In genomic region chr4:129502901-129503444, GRCm38 (mm10) we compare ENCODE assay signal across 16 mouse cellular contexts. TPM values are rescaled to one million over a fixed set of nuclear protein-coding genes. Genes with fewer than 3 reads are reported as not detected.
DNase-seq lines count a peak whose midpoint lies in the region; ATAC-seq and TF ChIP-seq lines count a peak whose summit lies in the region.
"Had no signal": no experiment of that assay in that cellular context is flagged by ENCODE, and none has a peak within 500 bp of the region (broad histone marks: within the 10 kb centered on the region; RNA-seq: fewer than 3 reads in every experiment).

No protein-coding gene starts in this region.

- no peaks in the 10 kb centered on the region for H3K36me3 ChIP-seq in heart, embryonic 13.5 days
- no peaks in the 10 kb centered on the region for H3K36me3 ChIP-seq in lung, embryonic 14.5 days (ENCODE audit: insufficient read depth)
- no peaks in the 10 kb centered on the region for H3K36me3 ChIP-seq in small intestine, adult 2 months (ENCODE audit: control insufficient read depth, insufficient read depth, low read length)
- H3K36me3 ChIP-seq: embryonic facial prominence, embryonic 12.5 days; hindbrain, embryonic 13.5 days had no signal

- no peak for TF ChIP-seq CTCF in lung, embryonic 14.5 days (IDR thresholded peaks at IDR 0.05; ENCODE audit: low read depth)
- TF ChIP-seq CTCF in small intestine, adult 2 months (IDR thresholded peaks at IDR 0.05; ENCODE audit: extremely low read depth, insufficient read length, insufficient replicate concordance, low read depth, low read length): no peak

- H3K9ac ChIP-seq in heart, embryonic 13.5 days: peak overlapping the region; percentile 58
- no peak overlapping the region for H3K9ac ChIP-seq in lung, embryonic 14.5 days
- H3K9ac ChIP-seq: embryonic facial prominence, embryonic 12.5 days; forebrain, embryonic 13.5 days; hindbrain, embryonic 13.5 days had no signal

- H3K4me3 ChIP-seq in heart, embryonic 13.5 days: no peak overlapping the region
- H3K4me3 ChIP-seq in lung, embryonic 14.5 days (ENCODE audit: low read depth, low read length): no peak overlapping the region
- peak overlapping the region; percentile 9 for H3K4me3 ChIP-seq in small intestine, adult 2 months (ENCODE audit: low read depth, low read length)
- H3K4me3 ChIP-seq: embryonic facial prominence, embryonic 12.5 days; forebrain, embryonic 13.5 days; hindbrain, embryonic 13.5 days had no signal

- peaks cover 58% of the 10 kb centered on the region for H3K4me1 ChIP-seq in heart, embryonic 13.5 days
- H3K4me1 ChIP-seq in lung, embryonic 14.5 days (ENCODE audit: insufficient read depth): no peaks in the 10 kb centered on the region
- peaks cover 27% of the 10 kb centered on the region for H3K4me1 ChIP-seq in small intestine, adult 2 months (ENCODE audit: control insufficient read depth, insufficient read depth, insufficient read length, low read length)

- no peaks in the 10 kb centered on the region for H3K9me3 ChIP-seq in heart, embryonic 13.5 days
- H3K9me3 ChIP-seq in lung, embryonic 14.5 days (ENCODE audit: low read depth, low read length): no peaks in the 10 kb centered on the region
- H3K9me3 ChIP-seq: embryonic facial prominence, embryonic 12.5 days; forebrain, embryonic 13.5 days; hindbrain, embryonic 13.5 days had no signal

- peak overlapping the region; percentile 53 for H3K27ac ChIP-seq in heart, embryonic 13.5 days (replicated peaks)
- no peak overlapping the region for H3K27ac ChIP-seq in lung, embryonic 14.5 days (ENCODE audit: low read depth)
- peak overlapping the region; percentile 93 for H3K27ac ChIP-seq in small intestine, adult 2 months (ENCODE audit: insufficient read depth, low read depth, low read length)
- H3K27ac ChIP-seq: embryonic facial prominence, embryonic 12.5 days; forebrain, embryonic 13.5 days; hindbrain, embryonic 13.5 days had no signal

- no peak overlapping the region for H3K4me2 ChIP-seq in heart, embryonic 13.5 days
- H3K4me2 ChIP-seq in lung, embryonic 14.5 days: no peak overlapping the region
- H3K4me2 ChIP-seq: embryonic facial prominence, embryonic 12.5 days; forebrain, embryonic 13.5 days; hindbrain, embryonic 13.5 days had no signal

- 58% methylated on average over 11 of the region's 11 CpGs for WGBS in heart, embryonic 13.5 days
- WGBS in lung, embryonic 14.5 days: 55% methylated on average over 11 of the region's 11 CpGs
- WGBS in small intestine, adult 2 months: 37% methylated on average over 11 of the region's 11 CpGs

- no peak for TF ChIP-seq POLR2A in small intestine, adult 2 months (IDR thresholded peaks at IDR 0.05; ENCODE audit: low read depth, low read length)

- no peaks in the 10 kb centered on the region for H3K27me3 ChIP-seq in heart, embryonic 13.5 days (replicated peaks)
- H3K27me3 ChIP-seq in lung, embryonic 14.5 days (ENCODE audit: insufficient read depth, low read length): no peaks in the 10 kb centered on the region
- H3K27me3 ChIP-seq in small intestine, adult 2 months (ENCODE audit: control insufficient read depth, insufficient read depth, low read length): no peaks in the 10 kb centered on the region
- H3K27me3 ChIP-seq: CH12.LX; embryonic facial prominence, embryonic 12.5 days had no signal

- ATAC-seq in heart, embryonic 13.5 days (ENCODE audit: extremely low read depth, insufficient number of reproducible peaks, low FRiP score, low TSS enrichment): no peak
- no peak for ATAC-seq in lung, embryonic 14.5 days (ENCODE audit: insufficient read depth)
- ATAC-seq: forebrain, embryonic 13.5 days had no signal

- no peak for DNase-seq in heart, adult 9 months (ENCODE audit: low spot score in 2 of 2)
- peak; percentile 62 for DNase-seq in lung, embryonic 14.5 days
- no peak for DNase-seq in lung, postnatal 36 days
- peak; percentile 27 for DNase-seq in NIH3T3 (ENCODE audit: low read depth)
- DNase-seq in urinary bladder, postnatal 14 days (ENCODE audit: low spot score): no peak
- no peak for DNase-seq in neural tube, embryonic 10.5 days (ENCODE audit: extremely low spot score, low spot score)
- DNase-seq: cerebellum, adult 2 months; gastrocnemius, postnatal 10 days; midbrain, embryonic 14.5 days; thymus, postnatal 36 days had no signal

RNA-seq across cellular contexts. Expression of gene Marcksl1, which starts 10.4 kb away (rescaled TPM):
- 383 and 399 TPM in 2 replicates for polyA plus RNA-seq in heart, embryonic 13.5 days (2015; fragmentation: Nextera tagmentation; extraction: Ambion mirVana)
- 799 and 847 TPM in 2 replicates for polyA plus RNA-seq in lung, embryonic 14.5 days (2014; fragmentation: Nextera tagmentation; extraction: Ambion mirVana)
- polyA plus RNA-seq in small intestine, adult 2 months (2012; rRNA removed): 7.7 and 37.3 TPM in 2 replicates

RNA-seq across cellular contexts. Expression of gene Fam229a, which starts 12.0 kb away (rescaled TPM):
- polyA plus RNA-seq in heart, embryonic 13.5 days (2015; fragmentation: Nextera tagmentation; extraction: Ambion mirVana): not detected in 2 replicates
- polyA plus RNA-seq in lung, embryonic 14.5 days (2014; fragmentation: Nextera tagmentation; extraction: Ambion mirVana): not detected in 2 replicates
- polyA plus RNA-seq in small intestine, adult 2 months (2012; rRNA removed): not detected in 2 replicates
- polyA plus RNA-seq: forebrain, embryonic 13.5 days; hindbrain, embryonic 13.5 days; midbrain, embryonic 14.5 days had no signal

RNA-seq across cellular contexts. Expression of gene Tssk3, which starts 12.2 kb away (rescaled TPM):
- not detected in 2 replicates for polyA plus RNA-seq in heart, embryonic 13.5 days (2015; fragmentation: Nextera tagmentation; extraction: Ambion mirVana)
- not detected in 2 replicates for polyA plus RNA-seq in lung, embryonic 14.5 days (2014; fragmentation: Nextera tagmentation; extraction: Ambion mirVana)
- not detected in 2 replicates for polyA plus RNA-seq in small intestine, adult 2 months (2012; rRNA removed)
- polyA plus RNA-seq: embryonic facial prominence, embryonic 12.5 days; forebrain, embryonic 13.5 days had no signal

RNA-seq across cellular contexts. Expression of gene Hdac1, which starts 39.5 kb away (rescaled TPM):
- 127 and 141 TPM in 2 replicates for polyA plus RNA-seq in heart, embryonic 13.5 days (2015; fragmentation: Nextera tagmentation; extraction: Ambion mirVana)
- 243 and 246 TPM in 2 replicates for polyA plus RNA-seq in lung, embryonic 14.5 days (2014; fragmentation: Nextera tagmentation; extraction: Ambion mirVana)
- polyA plus RNA-seq in small intestine, adult 2 months (2012; rRNA removed): 13.7 and 31.1 TPM in 2 replicates

RNA-seq across cellular contexts. Expression of gene Bsdc1, which starts 41.6 kb away (rescaled TPM):
- polyA plus RNA-seq in heart, embryonic 13.5 days (2015; fragmentation: Nextera tagmentation; extraction: Ambion mirVana): 25.4 and 26.9 TPM in 2 replicates
- polyA plus RNA-seq in lung, embryonic 14.5 days (2014; fragmentation: Nextera tagmentation; extraction: Ambion mirVana): 20.5 and 20.9 TPM in 2 replicates
- 13.9 and 24.5 TPM in 2 replicates for polyA plus RNA-seq in small intestine, adult 2 months (2012; rRNA removed)

Comparison
In these comparisons a context has a peak if more than half of its experiments do, and no peak if none do; other contexts are left out.
1. DNase-seq: peak in lung, embryonic 14.5 days (single experiment) and NIH3T3 (single experiment); none in heart, adult 9 months (0 of 2), lung, postnatal 36 days (single experiment), urinary bladder, postnatal 14 days (single experiment) and neural tube, embryonic 10.5 days (single experiment).
2. RNA of gene Marcksl1, which starts 10.4 kb away (polyA plus RNA-seq): 799 to 847 TPM in lung, embryonic 14.5 days and 383 to 399 TPM in heart, embryonic 13.5 days; 7.7 to 37.3 TPM in small intestine, adult 2 months; every median in the first group is over 10 times any median in the second.